Mouse (Mus musculus) adrenal gland, adult 8-10 months (tissue): ENCODE measurements around the gene Fancm. TPM values are rescaled to one million over a fixed set of nuclear protein-coding genes. Genes with fewer than 3 reads are reported as not detected.
"Not testable (repeated sequence)": the region's sequence is repeated elsewhere in the genome, so short reads cannot be mapped to it uniquely, and the experiment has no call there.

ENCODE experiments used
- DNase-seq: peaks from one replicate; pipeline ENCODE4 v3.0.0; 2022
- total RNA-seq, 4 experiments: library from RNA; stranded (reverse); gene quantifications; 2 replicates each; pipeline ENCODE4 v1.2.4; 2022

The Fancm gene
- 10 to 100 TPM; 11.2 to 13.3 (median 11.9) TPM for total RNA-seq

DNA sequence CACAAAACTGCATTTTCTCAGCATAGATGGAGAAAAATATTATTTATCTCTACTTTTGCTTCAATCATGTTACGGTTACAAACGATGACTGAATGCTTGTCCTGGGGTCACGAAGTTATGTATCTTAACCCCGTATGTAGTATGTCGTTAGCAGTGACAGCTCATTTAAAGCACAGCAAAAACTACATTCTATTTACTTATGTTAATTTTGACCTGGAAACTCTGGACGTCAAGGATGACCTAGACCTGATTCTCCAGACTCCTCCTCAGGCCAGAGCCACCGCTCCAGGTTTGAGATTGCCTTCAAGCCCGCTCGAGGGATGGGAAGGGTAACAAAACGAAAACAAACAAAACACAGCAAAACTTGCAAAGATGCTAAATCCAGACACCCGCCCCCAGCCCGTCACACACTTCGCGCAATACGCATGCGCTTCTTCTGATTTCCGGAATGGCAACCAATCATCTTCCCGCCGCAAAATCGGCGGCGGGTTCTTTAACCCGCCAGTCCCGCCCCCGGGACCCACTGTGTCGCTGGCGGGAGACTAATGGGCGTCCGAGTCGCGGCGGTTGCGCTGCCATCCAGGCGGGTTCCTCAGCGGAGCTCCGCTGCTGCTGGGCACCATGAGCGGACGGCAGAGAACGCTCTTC lies at the start of gene Fancm:
Gene Fancm (plus strand): TSS at position 519 of the 648 bp plus-strand sequence.
- DNase-seq, result peak; percentile 90

GRCm38 (mm10) chr12:65035839-65036189 lies 39.6 kb upstream of the Fancm start:
- no peak for DNase-seq

- DNase-seq, result peak; percentile 82
These were observed 39.1 kb upstream of the Fancm start, which contains the start of gene Prpf39 for GRCm38 (mm10) chr12:65036190-65036870. Prpf39 (plus strand) TSS chr12:65036333.

- DNase-seq, result no peak
These were observed 38.4 kb upstream of the Fancm start for GRCm38 (mm10) chr12:65036892-65037545.

- peak; percentile 14 for DNase-seq
These were observed 37.9 kb upstream of the Fancm start for GRCm38 (mm10) chr12:65037546-65037937.

DNA sequence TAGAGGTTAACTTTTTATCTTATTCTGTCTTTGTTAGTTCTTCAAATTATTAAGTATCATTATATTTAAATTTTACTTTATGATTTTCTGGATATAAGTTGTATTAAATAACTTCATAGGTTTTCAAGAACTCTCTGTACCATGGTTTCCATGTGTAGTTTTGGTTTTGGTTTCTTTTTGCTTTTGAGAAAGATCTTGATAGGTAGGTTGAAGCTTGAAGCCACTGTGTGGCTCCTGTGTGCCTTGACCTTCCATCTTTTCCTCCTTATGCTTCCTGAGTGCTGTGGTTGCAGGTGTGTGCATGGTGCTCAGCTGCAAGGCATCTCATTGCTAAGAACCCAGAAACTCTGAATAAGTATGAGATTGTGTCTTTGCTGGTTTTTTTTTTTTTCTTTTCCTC lies 26.6 kb upstream of the Fancm start:
- DNase-seq, result no peak

- DNase-seq, result no peak
These were observed 17.2 kb upstream of the Fancm start for GRCm38 (mm10) chr12:65058203-65058602.

- no peak for DNase-seq
These were observed 14.3 kb upstream of the Fancm start for GRCm38 (mm10) chr12:65061082-65061481.

DNA sequence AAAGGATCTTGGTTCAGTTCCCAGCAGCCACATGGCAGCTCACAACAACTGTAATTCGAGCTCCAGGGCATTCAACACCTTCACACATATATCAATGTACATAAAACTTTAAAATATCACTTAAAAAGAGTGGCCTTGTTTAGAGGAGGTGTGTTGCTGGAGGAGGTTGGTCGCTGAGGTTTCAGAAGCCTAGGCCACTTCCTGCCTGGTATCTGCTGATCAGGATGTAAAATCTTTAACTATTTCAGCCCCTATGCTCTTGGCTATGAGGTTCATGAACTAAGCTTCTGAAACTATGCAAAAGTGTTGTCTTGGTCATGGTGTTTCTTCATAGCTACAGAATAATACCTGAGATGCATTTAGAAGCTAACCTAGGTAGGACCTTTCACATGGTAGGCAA lies 10.2 kb upstream of the Fancm start:
- DNase-seq, result no peak

DNA sequence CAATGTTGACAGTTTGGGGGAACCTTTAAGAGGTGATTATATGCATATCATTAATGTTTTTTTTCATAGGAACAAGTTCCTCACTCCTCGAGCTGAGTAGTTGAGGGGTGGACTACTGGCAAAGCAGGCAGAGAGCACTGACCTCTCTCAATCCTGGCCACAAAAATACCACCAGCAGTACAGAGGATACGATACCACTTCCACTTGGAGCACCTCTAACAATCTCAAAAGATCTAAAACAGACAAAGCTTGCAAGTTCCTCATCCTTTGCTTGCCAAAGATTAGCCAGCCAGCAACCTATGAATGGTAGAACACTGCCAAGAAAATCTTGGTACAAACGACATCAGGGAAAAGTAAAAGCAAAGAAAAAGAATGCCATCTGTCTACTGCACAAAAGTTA lies 9.2 kb upstream of the Fancm start:
- no peak for DNase-seq

GRCm38 (mm10) chr12:65068409-65068808 lies 7.0 kb upstream of the Fancm start:
- DNase-seq, result no peak

DNA sequence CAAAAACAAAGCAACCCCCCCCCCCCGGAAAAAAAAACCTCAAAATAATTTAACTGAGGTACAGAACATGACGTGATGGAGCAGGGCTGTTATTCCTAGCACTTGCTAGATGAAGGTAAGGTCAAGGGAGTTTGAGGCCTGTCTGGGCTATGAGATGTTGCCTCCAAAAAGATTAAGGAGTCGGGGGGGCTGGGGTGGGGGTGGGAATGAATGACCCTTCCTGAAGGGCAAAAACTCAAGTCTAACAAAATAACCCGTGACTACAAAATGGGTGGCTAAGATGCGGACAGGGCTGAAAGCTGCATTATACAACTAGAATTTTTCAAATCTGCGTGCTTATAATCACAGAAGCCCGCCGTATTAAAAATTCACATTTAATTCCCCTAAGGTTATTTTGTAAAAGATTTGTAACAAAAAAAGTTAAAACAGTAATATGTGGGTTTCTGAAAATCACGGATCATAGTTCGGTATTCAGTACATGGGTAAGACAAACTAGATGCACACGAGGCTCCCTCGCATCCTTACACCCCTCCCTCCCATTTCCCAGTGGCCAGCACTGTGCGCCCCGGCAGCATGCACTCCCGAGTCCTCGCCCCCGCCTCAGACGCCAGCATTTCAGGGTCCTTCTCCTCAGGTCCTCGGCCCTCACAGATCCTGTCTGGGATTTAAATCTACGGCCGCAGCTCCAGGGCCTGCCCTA lies 2.3 kb upstream of the Fancm start:
- no peak for DNase-seq

- peak; percentile 95 for DNase-seq
These were observed 1.7 kb upstream of the Fancm start, which contains the start of gene Fkbp3 for GRCm38 (mm10) chr12:65073611-65074178. Fkbp3 (minus strand) TSS chr12:65074007.

GRCm38 (mm10) chr12:65074651-65075050 lies 752 bp upstream of the Fancm start:
- no peak for DNase-seq

- DNase-seq, result peak; percentile 27
These were observed 419 bp downstream of the Fancm start for GRCm38 (mm10) chr12:65075733-65076310.

- no peak for DNase-seq
These were observed 1.5 kb downstream of the Fancm start for GRCm38 (mm10) chr12:65076906-65077305.

- DNase-seq, result no peak
These were observed 33.3 kb downstream of the Fancm start for GRCm38 (mm10) chr12:65108746-65109145.

GRCm38 (mm10) chr12:65111503-65111902 lies 36.1 kb downstream of the Fancm start:
- DNase-seq, result no peak

GRCm38 (mm10) chr12:65112811-65113210 lies 37.4 kb downstream of the Fancm start:
- no peak for DNase-seq

DNA sequence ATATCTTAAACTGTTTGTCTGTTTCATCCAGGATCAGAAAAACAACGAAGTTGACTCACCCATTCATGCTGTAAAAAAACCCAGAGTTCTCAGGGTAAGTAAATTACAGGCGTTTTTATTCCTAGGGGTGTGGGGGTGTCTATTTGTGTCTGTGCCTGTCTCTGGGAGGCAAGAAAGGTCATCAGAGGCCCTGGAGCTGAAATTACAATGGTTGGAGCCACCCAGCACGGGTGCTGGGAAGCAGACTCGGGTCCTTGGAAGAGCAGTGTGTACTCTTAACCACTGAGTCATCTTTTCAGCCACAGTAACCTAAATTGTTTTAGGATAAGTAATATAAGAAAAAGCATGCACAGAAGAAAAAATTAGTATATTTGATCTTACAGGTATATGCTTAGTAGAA lies 38.5 kb downstream of the Fancm start:
- DNase-seq, result no peak

DNA sequence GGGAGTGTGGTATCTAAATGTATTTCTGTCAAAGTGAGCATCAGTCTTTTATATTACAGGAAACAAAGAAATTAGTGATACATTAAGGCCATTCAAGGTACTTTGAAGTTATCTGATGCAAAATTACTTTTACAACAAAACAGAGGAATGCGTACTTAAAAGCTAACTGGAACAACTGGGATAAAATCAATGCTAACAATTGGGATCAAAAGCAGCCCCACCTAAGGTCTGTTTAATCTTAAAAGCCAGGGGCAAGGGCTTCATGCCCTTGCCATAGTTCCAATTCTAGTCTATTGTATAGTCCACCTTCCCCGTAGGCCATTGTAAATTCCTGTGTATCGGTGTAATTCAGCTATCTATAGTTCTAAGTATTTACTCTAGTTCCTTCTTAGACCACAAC lies 39.6 kb downstream of the Fancm start:
- not testable (repeated sequence) for DNase-seq

DNA sequence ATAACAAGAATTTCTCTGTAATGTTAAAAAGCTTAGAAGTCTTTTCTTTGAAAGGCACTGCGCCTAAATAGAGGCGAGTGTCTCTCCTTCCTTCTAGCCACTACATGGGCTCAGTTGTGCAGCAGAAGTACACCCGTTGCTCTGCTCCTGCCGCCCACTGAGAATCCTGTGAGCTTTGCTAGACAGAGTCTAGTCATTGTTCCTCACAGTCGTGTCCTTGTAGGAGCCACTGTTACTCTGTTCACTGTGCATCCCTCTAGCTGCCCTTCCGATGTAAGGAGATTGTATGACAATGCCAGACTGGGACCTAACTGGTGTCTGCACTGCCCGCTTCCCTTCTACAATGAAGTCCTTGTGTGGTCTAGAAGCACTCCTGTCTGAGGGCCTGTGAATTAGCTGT lies 43.6 kb downstream of the Fancm start:
- DNase-seq, result no peak
